Mouse (Mus musculus) olfactory bulb, adult 2 months (tissue): ENCODE results near the gene Snapc2.

ENCODE experiments used
- CTCF ChIP-seq: fragments of 200-500 bp; IDR thresholded peaks from 2 replicates; pipeline ENCODE4 v1.5.1; 2012; ENCODE audit warnings: low read depth, mild to moderate bottlenecking, low read length, moderate library complexity; ENCODE audit not compliant: insufficient read depth
- POLR2A ChIP-seq: fragments of 200-500 bp; IDR thresholded peaks from 2 replicates; pipeline ENCODE4 v1.6.1; 2012; ENCODE audit warnings: mild to moderate bottlenecking, low read depth, low read length, moderate library complexity; ENCODE audit not compliant: insufficient read depth

DNA sequence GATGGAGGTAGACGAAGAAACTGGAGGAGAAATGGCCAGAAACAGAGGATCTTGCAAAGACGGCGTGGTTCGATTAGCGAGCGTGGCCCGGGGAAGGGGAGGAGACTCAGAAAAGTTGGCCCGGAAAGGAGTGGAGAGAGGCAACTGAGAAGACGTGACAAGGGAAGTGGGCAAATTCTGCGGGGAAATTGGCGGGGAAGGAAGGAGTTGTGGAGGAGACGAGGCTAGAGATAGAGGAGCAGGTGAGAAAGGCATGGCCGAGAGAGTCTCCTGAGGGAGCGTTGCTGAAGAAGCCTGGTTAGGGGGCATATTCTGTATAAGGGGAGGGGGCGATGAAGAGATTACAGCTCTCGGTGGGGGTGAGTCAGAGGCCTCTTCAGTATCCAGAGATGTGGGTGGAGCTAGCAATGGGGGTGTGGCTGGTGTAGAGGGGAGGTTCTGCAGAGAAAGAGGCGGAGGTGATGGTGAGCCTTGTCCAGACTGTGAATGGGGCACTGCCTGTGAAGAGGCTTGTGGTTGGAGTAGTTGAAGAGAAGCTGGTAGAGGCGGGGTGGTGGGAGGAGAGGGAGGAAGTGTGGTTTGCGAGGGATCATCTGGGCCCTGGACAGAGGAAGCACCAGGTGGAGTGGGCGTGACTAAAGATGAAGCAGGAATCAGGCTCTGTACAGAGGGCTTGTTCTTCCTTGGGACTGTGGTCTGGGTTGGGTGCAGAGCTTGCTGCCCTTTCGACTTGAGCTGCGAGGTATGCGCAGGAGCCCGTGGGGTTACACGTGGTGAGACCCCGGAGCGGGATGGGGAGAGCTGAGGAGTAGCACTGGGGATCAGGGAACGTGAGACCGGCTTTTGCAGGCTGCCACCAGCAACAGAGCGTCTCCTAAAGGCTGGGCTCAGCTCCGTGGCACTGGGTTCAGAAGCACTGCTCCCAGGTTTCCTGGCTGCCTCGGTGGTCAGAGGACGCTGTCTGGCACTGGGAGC, 38.6 kb upstream of the Snapc2 start:
- TF ChIP-seq CTCF (no peak), POLR2A (no peak)
